Mouse (Mus musculus) cerebellum, adult 2 months (tissue): ENCODE results near the gene Enkd1. TPM values are rescaled to one million over a fixed set of nuclear protein-coding genes. Genes with fewer than 3 reads are reported as not detected.

Experiments
- DNase-seq, 2 experiments: peaks; one replicate each; pipeline ENCODE4 v3.0.0; 2021
- H3K27ac ChIP-seq: fragments of 200-500 bp; 2 replicates; pipeline ENCODE4 v1.5.1; 2012; ENCODE audit warnings: low read length, control low read depth, inconsistent platforms; ENCODE audit not compliant: insufficient read depth
- H3K27me3 ChIP-seq: fragments of 200-500 bp; 2 replicates; pipeline ENCODE4 v1.6.1; 2012; ENCODE audit warnings: inconsistent platforms, mild to moderate bottlenecking, low read length, moderate library complexity; ENCODE audit not compliant: control insufficient read depth, insufficient read depth
- H3K4me1 ChIP-seq: fragments of 200-500 bp; 2 replicates; pipeline ENCODE4 v1.6.1; 2011; ENCODE audit warnings: low read length; ENCODE audit not compliant: control insufficient read depth, insufficient read depth
- H3K4me3 ChIP-seq: fragments of 200-500 bp; replicated peaks from 2 replicates; pipeline ENCODE3; 2011; ENCODE audit warnings: mild to moderate bottlenecking, low read depth, low read length, control low read depth; ENCODE audit not compliant: insufficient read depth
- CTCF ChIP-seq: fragments of 200-500 bp; IDR thresholded peaks from 2 replicates; pipeline ENCODE4 v1.5.1; 2011; ENCODE audit warnings: low read depth, mild to moderate bottlenecking, control low read depth, low read length, moderate library complexity, borderline replicate concordance; ENCODE audit not compliant: insufficient read depth
- POLR2A ChIP-seq: fragments of 200-500 bp; IDR thresholded peaks from 2 replicates; pipeline ENCODE4 v1.6.1; 2011; ENCODE audit warnings: low read length, control low read depth, borderline replicate concordance; ENCODE audit not compliant: insufficient read depth
- WGBS: fragments of 180-500 bp; shearing (Covaris S2); methylation state at CpG from one replicate; pipeline ENCODE4 v1.1.7; 2018; 5-methylcytosine and 5-hydroxymethylcytosine counted together
- polyA plus RNA-seq: library from polyadenylated mRNA; depleted of rRNA; stranded (reverse); fragments of >200 nt; gene quantifications from 2 replicates; pipeline ENCODE4 v1.2.3, GENCODE M21; 2012; rRNA removed

The Enkd1 gene
- 15.3 and 17.4 TPM in 2 replicates for polyA plus RNA-seq

DNA sequence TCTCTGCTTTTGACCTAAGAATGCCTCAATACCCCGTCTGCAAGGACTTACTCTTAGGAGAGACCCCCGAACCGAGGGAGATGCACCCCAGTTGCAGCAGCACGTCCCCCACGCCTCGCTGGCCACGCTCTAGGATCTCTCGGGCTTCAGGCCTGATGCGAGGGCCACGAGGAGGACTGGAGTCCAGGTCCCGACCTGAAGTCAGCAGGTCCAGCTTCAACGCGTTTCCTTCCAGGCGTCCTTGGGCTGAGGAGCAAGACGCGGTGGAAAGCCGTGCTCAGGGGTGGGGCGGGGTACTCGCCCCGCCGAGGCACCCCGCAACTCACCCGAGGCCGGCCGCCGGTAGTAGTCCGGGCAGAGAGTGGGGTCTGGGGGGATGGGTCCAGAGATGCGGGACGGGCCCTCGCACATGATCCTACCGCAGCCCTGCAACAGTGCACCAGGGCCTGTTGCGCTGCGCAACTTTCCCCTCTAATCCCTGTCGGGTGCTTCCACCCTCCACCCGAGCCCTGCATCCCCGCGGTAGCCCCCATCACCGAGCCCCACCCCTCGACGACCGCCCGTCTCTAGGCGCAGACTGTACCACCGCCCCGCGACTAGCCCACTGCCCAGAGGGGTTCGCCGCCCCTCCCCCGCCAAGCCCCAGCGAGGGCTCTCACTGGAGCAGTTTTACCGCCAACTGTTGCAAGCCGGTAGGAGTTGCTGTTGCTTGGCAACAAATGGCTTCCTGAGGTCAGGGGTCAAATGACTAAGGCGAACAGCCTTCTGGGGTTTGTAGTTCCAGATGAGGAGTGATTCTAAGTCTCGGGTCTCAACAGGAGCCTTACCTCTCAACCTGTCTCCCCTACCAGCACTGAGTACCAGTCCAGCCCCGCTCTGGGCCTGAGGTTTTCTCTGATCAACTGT is at the start of gene Enkd1, which contains the start of gene 4933405L10Rik:
Gene Enkd1 (minus strand): TSS at position 713 of the 906 bp plus-strand sequence.
Gene 4933405L10Rik (plus strand): TSS at position 158 of the 906 bp plus-strand sequence.
- 2% methylated on average over 55 of the region's 55 CpGs for WGBS
- peak; percentile 83 to 90 for DNase-seq
- Histone ChIP-seq H3K4me1 (peaks cover 37% of the 10 kb centered on the region), H3K4me3 (peak within 1 kb of the TSS; percentile 57), H3K27me3 (no peaks in the 10 kb centered on the region), H3K27ac (0 out of 2 replicates have a peak within 1 kb of the TSS, but pooled peaks have one; percentile 17)
- TF ChIP-seq CTCF (no peak), POLR2A (no peak)

DNA sequence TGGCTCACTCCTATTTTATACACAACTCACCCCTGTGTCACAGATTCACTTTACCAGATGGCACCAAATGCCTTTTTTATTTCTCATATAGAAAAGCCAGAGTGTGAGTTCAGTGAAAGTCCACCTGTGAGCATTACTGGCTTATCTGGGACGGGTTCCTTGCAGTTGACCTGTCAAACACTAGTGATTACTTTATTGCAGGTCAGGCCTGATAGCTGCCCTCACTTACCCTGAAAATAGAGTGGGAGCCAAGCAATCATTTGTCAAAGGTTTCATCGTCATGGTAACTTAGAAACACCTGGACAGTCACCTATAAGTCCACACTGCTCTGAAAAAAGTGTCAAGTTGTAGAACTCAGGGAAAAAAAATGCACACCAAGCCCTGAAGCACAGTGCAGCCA is 46.7 kb upstream of the Enkd1 start:
- Histone ChIP-seq H3K27me3 (no peaks in the 10 kb centered on the region), H3K4me3 (no peak overlapping the region), H3K4me1 (peaks cover 8% of the 10 kb centered on the region), H3K27ac (no peak overlapping the region)
- no peak for DNase-seq
- TF ChIP-seq POLR2A = no peak
- no peak for TF ChIP-seq CTCF
- WGBS = 93% methylated on average over 2 of the region's 2 CpGs

DNA sequence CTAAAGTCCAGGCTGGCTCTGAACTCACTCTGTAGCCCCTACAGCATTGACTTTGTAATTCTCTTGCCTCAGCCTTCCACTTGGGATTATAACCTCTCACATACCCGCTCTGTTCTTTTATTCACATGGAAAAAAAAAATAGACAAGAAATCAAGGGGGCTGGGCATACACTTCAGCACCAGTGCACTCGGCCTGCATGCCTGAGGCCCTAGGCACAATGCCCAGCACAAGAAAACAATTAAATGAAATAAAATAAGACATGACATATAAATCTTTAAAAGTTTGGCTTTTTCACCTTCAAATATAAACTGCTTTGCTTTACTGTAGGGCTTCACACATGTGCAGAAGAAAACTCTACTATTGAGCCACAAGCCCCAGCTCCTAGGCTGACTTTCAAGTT is 45.9 kb upstream of the Enkd1 start:
- no peaks in the 10 kb centered on the region for H3K27me3 ChIP-seq
- no peak for DNase-seq
- WGBS = 63% methylated on average over 2 of the region's 2 CpGs
- no peak for TF ChIP-seq CTCF
- no peak for TF ChIP-seq POLR2A
- H3K4me3 ChIP-seq = no peak overlapping the region
- H3K27ac ChIP-seq = no peak overlapping the region
- H3K4me1 ChIP-seq = peaks cover 13% of the 10 kb centered on the region

DNA sequence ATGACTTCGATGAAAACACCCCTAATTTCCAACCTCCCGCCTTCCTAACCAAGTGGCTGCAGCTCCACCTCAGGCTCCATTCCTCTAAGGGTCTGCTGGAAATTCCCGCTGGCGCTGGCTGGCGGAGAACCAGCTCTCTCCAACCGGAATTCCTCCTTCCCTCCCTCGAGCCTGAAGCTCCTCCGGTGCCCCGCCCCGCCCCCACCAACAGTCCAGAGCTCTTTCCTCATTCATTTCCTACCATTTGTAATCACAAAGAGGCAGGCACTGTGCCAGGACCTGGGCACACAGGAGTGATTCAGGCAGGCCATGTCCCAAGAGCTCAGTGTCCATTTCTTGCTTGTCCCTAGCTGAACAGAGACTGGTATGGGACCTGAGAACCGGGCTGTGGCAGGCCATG is 42.6 kb upstream of the Enkd1 start:
- TF ChIP-seq POLR2A (no peak), CTCF (no peak)
- no peaks in the 10 kb centered on the region for H3K27me3 ChIP-seq
- peak; percentile 60 to 72 for DNase-seq
- H3K27ac ChIP-seq = no peak overlapping the region
- no peak overlapping the region for H3K4me3 ChIP-seq
- WGBS = 7% methylated on average over 11 of the region's 11 CpGs
- peaks cover 20% of the 10 kb centered on the region for H3K4me1 ChIP-seq

DNA sequence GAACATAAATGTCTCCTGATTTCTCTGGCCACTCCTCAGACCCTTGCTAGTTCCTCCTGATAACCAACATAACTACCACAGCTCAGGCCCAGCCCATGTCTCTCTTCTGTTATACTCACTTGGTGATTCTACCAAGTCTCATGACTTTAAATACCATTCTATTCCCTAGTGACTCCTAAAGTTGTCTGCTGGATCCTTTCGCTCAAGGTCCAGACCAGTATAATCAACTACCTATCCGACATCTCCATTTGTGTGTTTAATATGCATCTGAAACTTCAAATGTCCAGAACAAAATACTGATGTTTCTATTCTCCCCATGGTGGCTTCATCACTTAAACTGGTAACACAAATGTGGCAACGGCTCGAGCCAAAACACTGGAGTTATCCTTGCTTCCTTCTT is 35.3 kb upstream of the Enkd1 start:
- H3K27ac ChIP-seq = no peak overlapping the region
- no peak overlapping the region for H3K4me3 ChIP-seq
- no peak for DNase-seq
- H3K27me3 ChIP-seq = no peaks in the 10 kb centered on the region
- no peak for TF ChIP-seq CTCF
- TF ChIP-seq POLR2A = no peak
- 92% methylated on average over 4 of the region's 4 CpGs for WGBS
- peaks cover 4% of the 10 kb centered on the region; the same call in 1 of the 2 replicates for H3K4me1 ChIP-seq

DNA sequence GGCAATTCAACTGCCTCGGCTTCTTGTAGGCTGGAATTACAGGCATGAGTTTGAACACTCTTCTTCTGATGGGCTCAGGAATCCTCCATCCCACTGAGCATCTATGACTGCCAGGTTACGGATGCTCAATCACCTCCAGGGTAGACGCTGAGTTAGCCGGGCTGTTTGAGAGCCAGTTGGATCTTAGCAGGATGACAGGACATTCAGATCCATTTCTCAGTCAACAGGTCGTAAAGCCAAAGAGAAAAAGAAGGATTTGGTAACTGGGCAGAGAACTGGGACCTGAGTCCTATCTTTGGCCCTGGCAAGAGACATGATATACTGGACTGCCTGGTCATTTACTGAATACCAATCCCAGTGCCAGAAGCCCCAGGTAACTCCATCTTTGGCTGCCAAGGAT is 31.2 kb upstream of the Enkd1 start:
- no peak overlapping the region for H3K4me3 ChIP-seq
- no peak overlapping the region for H3K27ac ChIP-seq
- TF ChIP-seq POLR2A (no peak), CTCF (no peak)
- H3K4me1 ChIP-seq = peaks cover 4% of the 10 kb centered on the region; the same call in 1 of the 2 replicates
- DNase-seq = peak in 1 of 2 experiments; percentile 38
- no peaks in the 10 kb centered on the region for H3K27me3 ChIP-seq
- WGBS = 30% methylated on average over 5 of the region's 5 CpGs

DNA sequence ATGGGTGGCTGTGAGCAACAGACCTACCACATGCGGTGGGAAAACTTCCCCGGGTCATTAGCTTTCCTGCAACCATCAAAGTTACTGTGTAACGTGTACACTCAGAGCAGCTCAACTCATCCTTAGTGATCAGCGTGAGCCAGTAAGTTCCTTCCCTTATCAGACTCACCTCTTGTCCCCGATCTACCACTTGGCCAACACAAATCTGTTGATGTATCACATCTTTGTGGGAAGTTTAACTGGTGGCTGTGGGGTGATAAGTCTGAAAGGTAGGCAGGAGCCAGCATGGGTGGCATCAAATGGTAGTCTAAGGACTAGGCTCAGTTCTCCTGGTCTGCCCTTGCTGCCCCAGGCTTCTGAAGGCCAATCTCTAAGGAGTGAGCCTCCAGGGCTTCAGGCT is 24.2 kb upstream of the Enkd1 start:
- Histone ChIP-seq H3K4me3 (no peak overlapping the region), H3K27me3 (no peaks in the 10 kb centered on the region), H3K4me1 (no peaks in the 10 kb centered on the region), H3K27ac (no peak overlapping the region)
- DNase-seq = no peak
- WGBS = 95% methylated on average over 5 of the region's 5 CpGs
- TF ChIP-seq CTCF (no peak), POLR2A (no peak)
